In genomic region chr9:18276844-18277243, GRCm38 (mm10) we compare ENCODE assay signal across 18 mouse cellular contexts. TPM values are rescaled to one million over a fixed set of nuclear protein-coding genes. Genes with fewer than 3 reads are reported as not detected.
A peak's percentile ranks its signal among the peaks of the same experiment; 100 is the strongest.
DNase-seq lines count a peak whose midpoint lies in the region; ATAC-seq and TF ChIP-seq lines count a peak whose summit lies in the region.
"Had no signal": no experiment of that assay in that cellular context is flagged by ENCODE, and none has a peak within 500 bp of the region (broad histone marks: within the 10 kb centered on the region; RNA-seq: fewer than 3 reads in every experiment).

No protein-coding gene starts in this region.

- no peak overlapping the region for H3K9ac ChIP-seq in neural tube, embryonic 12.5 days
- no peak overlapping the region for H3K9ac ChIP-seq in neural tube, embryonic 15.5 days (replicated peaks)
- H3K9ac ChIP-seq in MEL (ENCODE audit: control insufficient read depth, low read depth, low read length, poor library complexity, severe bottlenecking) = no peak overlapping the region

- DNase-seq in MEL (ENCODE audit: low read depth, low spot score) = no peak
- no peak for DNase-seq in kidney, adult 2 months
- DNase-seq: adrenal gland, adult 2 months; adrenal gland, adult 8-10 months; adrenal gland, postnatal 10 days; adrenal gland, postnatal 14 days; adrenal gland, postnatal 25 days; adrenal gland, postnatal 36 days; B cell, adult 2 months; cerebellum, adult 11 months; cerebellum, adult 11-12 months; cerebellum, adult 18-20 months; cerebellum, adult 2 months had no signal

- TF ChIP-seq EP300 in MEL (IDR thresholded peaks at IDR 0.05; ENCODE audit: low read depth in 1 of 2, low read length in 2 of 2) = peak; percentile 52 to 56; a peak in 3 of 4 replicates

- TF ChIP-seq POLR2A in MEL (IDR thresholded peaks at IDR 0.05; ENCODE audit: control insufficient read depth in 1 of 2, insufficient read depth in 1 of 2, low read depth in 1 of 2, low read length in 2 of 2, poor library complexity in 1 of 2) = no peak
- no peak for TF ChIP-seq POLR2A in kidney, adult 2 months (IDR thresholded peaks at IDR 0.05; ENCODE audit: low read depth, low read length)

- peak; percentile 25; the same call in 1 of the 2 replicates for ATAC-seq in neural tube, embryonic 12.5 days (ENCODE audit: low FRiP score, low read depth)
- ATAC-seq in neural tube, embryonic 15.5 days (ENCODE audit: low FRiP score) = no peak
- ATAC-seq: Patski had no signal

- H3K27me3 ChIP-seq in neural tube, embryonic 12.5 days (replicated peaks) = no peaks in the 10 kb centered on the region
- H3K27me3 ChIP-seq in neural tube, embryonic 15.5 days (replicated peaks) = no peaks in the 10 kb centered on the region
- peaks cover 4% of the 10 kb centered on the region in 2 experiments; a peak in 3 of 4 replicates for H3K27me3 ChIP-seq in MEL (ENCODE audit: control insufficient read depth in 1 of 2, insufficient read depth in 2 of 2, low read length in 2 of 2)
- no peaks in the 10 kb centered on the region for H3K27me3 ChIP-seq in kidney, adult 2 months (replicated peaks; ENCODE audit: control insufficient read depth, insufficient read depth, low read length)
- H3K27me3 ChIP-seq: CH12.LX had no signal

- H3K4me2 ChIP-seq in neural tube, embryonic 12.5 days (replicated peaks) = no peak overlapping the region
- no peak overlapping the region for H3K4me2 ChIP-seq in neural tube, embryonic 15.5 days

- H3K27ac ChIP-seq in neural tube, embryonic 12.5 days = no peak overlapping the region
- H3K27ac ChIP-seq in neural tube, embryonic 15.5 days (replicated peaks) = no peak overlapping the region
- no peak overlapping the region for H3K27ac ChIP-seq in MEL (ENCODE audit: control insufficient read depth, low read depth, low read length)
- H3K27ac ChIP-seq in kidney, adult 2 months (ENCODE audit: insufficient read depth, low read depth, low read length) = no peak overlapping the region

- H3K79me2 ChIP-seq in MEL (ENCODE audit: control insufficient read depth, insufficient read depth, low read length, poor library complexity) = no peaks in the 10 kb centered on the region

- no peaks in the 10 kb centered on the region for H3K36me3 ChIP-seq in neural tube, embryonic 12.5 days
- no peaks in the 10 kb centered on the region for H3K36me3 ChIP-seq in neural tube, embryonic 15.5 days
- H3K36me3 ChIP-seq in MEL (ENCODE audit: control insufficient read depth in 1 of 2, insufficient read depth in 2 of 2, low read length in 2 of 2) = peaks cover 0 to 7% of the 10 kb centered on the region in 2 experiments; a peak in 2 of 4 replicates
- H3K36me3 ChIP-seq in kidney, adult 2 months (ENCODE audit: control insufficient read depth, insufficient read depth, low read length) = no peaks in the 10 kb centered on the region
- H3K36me3 ChIP-seq: G1E had no signal

- WGBS in neural tube, embryonic 12.5 days = 63% methylated on average over 2 of the region's 2 CpGs
- WGBS in neural tube, embryonic 15.5 days = 65% methylated on average over 2 of the region's 2 CpGs
- WGBS in kidney, adult 2 months = 38% methylated on average over 2 of the region's 2 CpGs

- no peaks in the 10 kb centered on the region for H3K4me1 ChIP-seq in neural tube, embryonic 12.5 days
- H3K4me1 ChIP-seq in neural tube, embryonic 15.5 days = no peaks in the 10 kb centered on the region
- peaks cover 0 to 2% of the 10 kb centered on the region in 2 experiments; a peak in 1 of 4 replicates for H3K4me1 ChIP-seq in MEL (ENCODE audit: control insufficient read depth in 1 of 2, insufficient read depth in 2 of 2, low read length in 2 of 2)
- no peaks in the 10 kb centered on the region for H3K4me1 ChIP-seq in kidney, adult 2 months (ENCODE audit: control insufficient read depth, insufficient read depth, low read length)

- no peak for TF ChIP-seq RAD21 in MEL (IDR thresholded peaks at IDR 0.05; ENCODE audit: low read depth, low read length)

- no peak for TF ChIP-seq CTCF in MEL (IDR thresholded peaks at IDR 0.05 in 2 of 3, conservative IDR thresholded peaks at IDR 0.05 in 1 of 3; ENCODE audit: control insufficient read depth in 1 of 3, insufficient read depth in 1 of 3, low read depth in 2 of 3, low read length in 3 of 3, poor library complexity in 1 of 3, severe bottlenecking in 1 of 3)
- TF ChIP-seq CTCF in kidney, adult 2 months (conservative IDR thresholded peaks at IDR 0.05; ENCODE audit: insufficient read depth, insufficient read length, low read depth, low read length) = no peak

- no peaks in the 10 kb centered on the region for H3K9me3 ChIP-seq in neural tube, embryonic 12.5 days
- no peaks in the 10 kb centered on the region for H3K9me3 ChIP-seq in neural tube, embryonic 15.5 days (replicated peaks)
- H3K9me3 ChIP-seq in MEL (replicated peaks; ENCODE audit: insufficient read depth, low read length) = no peaks in the 10 kb centered on the region
- H3K9me3 ChIP-seq: G1E had no signal

- no peak overlapping the region for H3K4me3 ChIP-seq in neural tube, embryonic 12.5 days
- H3K4me3 ChIP-seq in neural tube, embryonic 15.5 days (replicated peaks) = no peak overlapping the region
- H3K4me3 ChIP-seq in MEL (ENCODE audit: control insufficient read depth in 1 of 2, insufficient read depth in 1 of 2, low read depth in 2 of 2, low read length in 2 of 2) = no peak overlapping the region
- H3K4me3 ChIP-seq in kidney, adult 2 months (ENCODE audit: insufficient read depth, low read depth, low read length) = no peak overlapping the region

TF ChIP-seq in MEL, 35 proteins besides CTCF, POLR2A, EP300 and RAD21:
- no peak for TF ChIP-seq ZNF384 (IDR thresholded peaks at IDR 0.05; ENCODE audit: low read depth, low read length)
- no peak for TF ChIP-seq USF1 (IDR thresholded peaks at IDR 0.05; ENCODE audit: low read depth, low read length)
- TF ChIP-seq SIN3A (IDR thresholded peaks at IDR 0.05; ENCODE audit: low read length) = peak; percentile 15; the same call in 1 of the 2 replicates
- no peak for TF ChIP-seq GATA1 (IDR thresholded peaks at IDR 0.05; ENCODE audit: low read depth, low read length)
- no peak for TF ChIP-seq ELF1 (IDR thresholded peaks at IDR 0.05; ENCODE audit: low read depth, low read length)
- TF ChIP-seq NELFE (IDR thresholded peaks at IDR 0.05; ENCODE audit: low read depth, low read length) = no peak
- no peak for TF ChIP-seq MXI1 (IDR thresholded peaks at IDR 0.05; ENCODE audit: low read depth, low read length)
- TF ChIP-seq BHLHE40 (IDR thresholded peaks at IDR 0.05; ENCODE audit: borderline replicate concordance, low read depth, low read length) = no peak
- 0 out of 2 replicates have a peak, but pooled peaks have one; percentile 17 for TF ChIP-seq TCF12 (IDR thresholded peaks at IDR 0.05; ENCODE audit: low read depth, low read length)
- TF ChIP-seq HCFC1 (IDR thresholded peaks at IDR 0.05; ENCODE audit: low read depth, low read length) = no peak
- no peak for TF ChIP-seq SMC3 (IDR thresholded peaks at IDR 0.05; ENCODE audit: low read depth, low read length)
- no peak for TF ChIP-seq ZC3H11A (IDR thresholded peaks at IDR 0.05; ENCODE audit: low read depth, low read length)
- no peak for TF ChIP-seq GABPA (IDR thresholded peaks at IDR 0.05; ENCODE audit: low read depth, low read length)
- no peak for TF ChIP-seq NRF1 (IDR thresholded peaks at IDR 0.05; ENCODE audit: insufficient read depth, low read depth, low read length, poor library complexity, severe bottlenecking)
- peak; percentile 30; the same call in 1 of the 2 replicates for TF ChIP-seq RCOR1 (IDR thresholded peaks at IDR 0.05; ENCODE audit: low read depth, low read length)
- TF ChIP-seq MAFK (IDR thresholded peaks at IDR 0.05; ENCODE audit: borderline replicate concordance, low read depth, low read length) = no peak
- no peak for TF ChIP-seq ZMIZ1 (IDR thresholded peaks at IDR 0.05; ENCODE audit: low read depth, low read length)
- TF ChIP-seq CHD1 (IDR thresholded peaks at IDR 0.05; ENCODE audit: low read depth, low read length) = no peak
- TF ChIP-seq TBP (IDR thresholded peaks at IDR 0.05; ENCODE audit: low read depth, low read length) = no peak
- TF ChIP-seq E2F4 (IDR thresholded peaks at IDR 0.05; ENCODE audit: borderline replicate concordance, low read depth, low read length) = no peak
- TF ChIP-seq USF2 (IDR thresholded peaks at IDR 0.05; ENCODE audit: borderline replicate concordance in 1 of 2, insufficient read depth in 1 of 2, low read depth in 1 of 2, low read length in 2 of 2) = no peak
- TF ChIP-seq KAT2A (conservative IDR thresholded peaks at IDR 0.05; ENCODE audit: low read depth, low read length) = no peak
- TF ChIP-seq POLR2AphosphoS2 (IDR thresholded peaks at IDR 0.05; ENCODE audit: low read length) = no peak
- TF ChIP-seq ZKSCAN1 (IDR thresholded peaks at IDR 0.05; ENCODE audit: low read depth, low read length) = no peak
- TF ChIP-seq MEF2A (IDR thresholded peaks at IDR 0.05; ENCODE audit: extremely low read depth, insufficient replicate concordance, low read depth, low read length, poor library complexity, severe bottlenecking) = no peak
- TF ChIP-seq MAZ (IDR thresholded peaks at IDR 0.05; ENCODE audit: low read depth, low read length) = no peak
- no peak for TF ChIP-seq CHD2 (IDR thresholded peaks at IDR 0.05; ENCODE audit: low read length)
- TF ChIP-seq UBTF (IDR thresholded peaks at IDR 0.05; ENCODE audit: borderline replicate concordance, insufficient read depth, low read depth, low read length) = no peak
- TF ChIP-seq TAL1 (IDR thresholded peaks at IDR 0.05; ENCODE audit: low read length) = no peak
- TF ChIP-seq ETS1 (IDR thresholded peaks at IDR 0.05; ENCODE audit: low read depth, low read length) = peak; percentile 36; the same call in 1 of the 2 replicates
- TF ChIP-seq MYC (IDR thresholded peaks at IDR 0.05; ENCODE audit: low read depth, low read length) = no peak

RNA-seq across cellular contexts. Expression of gene Chordc1, which starts 15.1 kb away (rescaled TPM):
- polyA plus RNA-seq in neural tube, embryonic 12.5 days (2016; fragmentation: Nextera tagmentation; extraction: Ambion mirVana) = 131 and 143 TPM in 2 replicates
- polyA plus RNA-seq in neural tube, embryonic 15.5 days (2015; fragmentation: Nextera tagmentation; extraction: Ambion mirVana) = 126 and 130 TPM in 2 replicates
- total RNA-seq in MEL (2012; rRNA removed) = 247 and 299 TPM in 2 replicates
- 100 to 1,000 TPM; 207 to 287 TPM for polyA plus RNA-seq in MEL (2012; ENCODE audit: insufficient read depth in 1 of 2, insufficient read length in 2 of 2, low read depth in 1 of 2, low replicate concordance in 2 of 2, missing spikeins in 1 of 2)
- 28.7 and 31.9 TPM in 2 replicates for polyA plus RNA-seq in kidney, adult 2 months (2012; rRNA removed)
